Mouse (Mus musculus): ENCODE measurements at regions not wholly inside any gene's neighbourhood (a gene's known extent, or its start where the extent isn't known, plus 50 kb on each side); places are given as distances from the start of the nearest gene placed in this dataset.

- no peak for DNase-seq (ENCODE audit: low read depth, low spot score)
These were observed 307.1 kb upstream of the Pkn2 start for GRCm38 (mm10) chr3:143188931-143189330.

- no peak for DNase-seq (ENCODE audit: low read depth, low spot score)
These were observed 292.2 kb upstream of the Pkn2 start for GRCm38 (mm10) chr3:143173971-143174370.

- DNase-seq (ENCODE audit: low read depth, low spot score): no peak
These were observed 280.6 kb upstream of the Pkn2 start for GRCm38 (mm10) chr3:143162444-143162843.

- no peak for DNase-seq (ENCODE audit: low read depth, low spot score)
These were observed 280.2 kb upstream of the Pkn2 start for GRCm38 (mm10) chr3:143161993-143162392.

- DNase-seq (ENCODE audit: low read depth, low spot score): no peak
These were observed 276.8 kb upstream of the Pkn2 start for GRCm38 (mm10) chr3:143158568-143158967.

- DNase-seq (ENCODE audit: low read depth, low spot score): no peak
These were observed 275.1 kb upstream of the Pkn2 start for GRCm38 (mm10) chr3:143156733-143157524.

GRCm38 (mm10) chr3:143156174-143156573 lies 274.4 kb upstream of the Pkn2 start:
- DNase-seq (ENCODE audit: low read depth, low spot score): no peak

- DNase-seq (ENCODE audit: low read depth, low spot score): no peak
These were observed 273.8 kb upstream of the Pkn2 start for GRCm38 (mm10) chr3:143155556-143155955.

GRCm38 (mm10) chr3:143147471-143147870 lies 265.7 kb upstream of the Pkn2 start:
- DNase-seq (ENCODE audit: low read depth, low spot score): no peak

GRCm38 (mm10) chr3:143138952-143139351 lies 257.1 kb upstream of the Pkn2 start:
- no peak for DNase-seq (ENCODE audit: low read depth, low spot score)

GRCm38 (mm10) chr3:143134528-143134927 lies 252.7 kb upstream of the Pkn2 start:
- no peak for DNase-seq (ENCODE audit: low read depth, low spot score)

- no peak for DNase-seq (ENCODE audit: low read depth, low spot score)
These were observed 226.0 kb upstream of the Pkn2 start for GRCm38 (mm10) chr3:143107733-143108291.

- DNase-seq (ENCODE audit: low read depth, low spot score): no peak
These were observed 222.9 kb upstream of the Pkn2 start for GRCm38 (mm10) chr3:143104734-143105133.

GRCm38 (mm10) chr3:143103333-143103732 lies 221.5 kb upstream of the Pkn2 start:
- no peak for DNase-seq (ENCODE audit: low read depth, low spot score)

- DNase-seq (ENCODE audit: low read depth, low spot score): peak; percentile 45
These were observed 219.2 kb upstream of the Pkn2 start for GRCm38 (mm10) chr3:143100810-143101645.

- no peak for DNase-seq (ENCODE audit: low read depth, low spot score)
These were observed 218.4 kb upstream of the Pkn2 start for GRCm38 (mm10) chr3:143100203-143100602.

- DNase-seq (ENCODE audit: low read depth, low spot score): no peak
These were observed 210.4 kb upstream of the Pkn2 start for GRCm38 (mm10) chr3:143092206-143092605.

- no peak for DNase-seq (ENCODE audit: low read depth, low spot score)
These were observed 209.1 kb upstream of the Pkn2 start for GRCm38 (mm10) chr3:143090886-143091285.

- no peak for DNase-seq (ENCODE audit: low read depth, low spot score)
These were observed 208.5 kb upstream of the Pkn2 start for GRCm38 (mm10) chr3:143090316-143090715.

GRCm38 (mm10) chr3:143087786-143088185 lies 206.0 kb upstream of the Pkn2 start:
- no peak for DNase-seq (ENCODE audit: low read depth, low spot score)

- DNase-seq (ENCODE audit: low read depth, low spot score): no peak
These were observed 196.5 kb upstream of the Pkn2 start for GRCm38 (mm10) chr3:143078310-143078709.

GRCm38 (mm10) chr3:143071839-143072373 lies 190.1 kb upstream of the Pkn2 start:
- no peak for DNase-seq (ENCODE audit: low read depth, low spot score)

Measured in brain, embryonic 18.5 days (tissue).